Mouse (Mus musculus) neutrophil, adult 5-6 weeks (primary cell): ENCODE data around the gene Cers5. TPM values are rescaled to one million over a fixed set of nuclear protein-coding genes. Genes with fewer than 3 reads are reported as not detected.

Experiments used
- ATAC-seq: fragments of 151-379, 151-347 bp; 2 replicates; pipeline ENCODE4 v1.8.0; 2017; ENCODE audit warnings: mild to moderate bottlenecking, moderate TSS enrichment; ENCODE audit not compliant: insufficient number of reproducible peaks, poor library complexity, low FRiP score, severe bottlenecking; ENCODE audit errors: extremely low read depth
- total RNA-seq: library from RNA; stranded (forward); fragments of 200-1000 nt; gene quantifications from 2 replicates; pipeline ENCODE4 v1.2.3, GENCODE M21; 2017

Gene Cers5
- total RNA-seq, 1 experiment from 2014 or later, result 34.4 TPM

DNA sequence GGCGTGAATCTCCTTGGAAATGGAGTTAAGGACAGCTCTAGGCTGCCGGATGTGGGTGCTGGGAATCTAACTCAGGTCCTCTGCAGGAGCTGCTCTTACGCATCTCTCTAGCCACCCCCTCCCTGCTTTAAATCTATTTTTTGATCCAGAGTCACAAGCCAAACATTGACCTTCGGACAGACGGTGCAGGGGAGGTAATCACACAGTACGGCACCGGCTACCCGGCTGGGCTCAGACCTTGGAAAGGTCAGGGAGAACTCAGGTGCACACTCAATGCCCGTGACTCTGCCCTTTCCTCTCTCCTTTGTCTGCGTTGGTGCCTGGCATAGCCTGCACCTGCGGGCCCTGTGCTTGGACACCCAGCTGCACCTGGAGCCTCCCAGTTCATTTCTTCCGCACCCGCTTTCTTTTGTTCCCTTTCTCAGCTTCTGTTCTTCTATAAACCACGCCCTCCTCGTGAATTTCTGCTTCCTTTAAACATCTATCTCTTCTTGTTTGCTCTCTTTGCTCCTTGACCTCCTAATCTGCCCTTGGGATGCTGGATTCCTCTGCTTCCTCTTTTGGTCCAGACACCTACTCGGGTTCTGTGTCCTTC lies 19.6 kb upstream of the Cers5 start:
- ATAC-seq, result no peak

DNA sequence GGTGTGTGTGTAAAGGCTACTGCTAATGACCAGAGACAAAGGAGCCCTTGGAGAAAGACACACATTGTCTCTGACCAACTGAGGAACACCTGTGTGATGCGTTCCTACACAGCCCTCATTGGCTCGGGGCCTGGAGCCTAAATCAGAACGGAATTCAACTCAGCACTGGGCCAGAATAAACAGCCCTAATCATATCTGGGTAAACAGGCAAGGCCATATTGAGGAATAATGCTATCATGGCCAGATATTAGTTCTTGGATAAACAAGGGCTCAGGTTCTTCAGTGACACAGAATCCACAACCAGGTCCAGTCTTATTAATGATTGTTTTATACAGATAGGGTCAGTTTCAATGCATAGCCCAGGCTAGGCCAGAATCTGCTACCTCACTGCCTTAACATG lies 18.3 kb upstream of the Cers5 start:
- no peak for ATAC-seq

DNA sequence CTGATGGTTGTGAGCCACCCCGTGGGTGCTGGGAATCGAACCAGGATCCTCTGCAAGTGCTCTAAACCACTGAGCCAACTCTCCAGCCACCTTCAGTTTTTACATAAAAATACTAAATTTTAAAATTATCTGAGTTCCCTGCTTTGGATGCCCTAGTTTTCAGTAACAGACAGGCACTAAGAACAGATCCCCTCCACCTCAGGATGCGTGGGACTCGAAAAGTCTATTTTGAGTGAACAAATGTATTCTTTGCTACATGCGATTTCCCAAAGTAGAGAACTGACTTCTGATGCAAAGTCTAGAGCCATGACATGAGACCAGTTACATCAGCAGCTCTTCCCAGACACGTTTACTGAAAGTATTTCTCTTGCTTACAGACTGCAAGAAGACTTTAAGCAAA lies 17.8 kb upstream of the Cers5 start:
- no peak for ATAC-seq

DNA sequence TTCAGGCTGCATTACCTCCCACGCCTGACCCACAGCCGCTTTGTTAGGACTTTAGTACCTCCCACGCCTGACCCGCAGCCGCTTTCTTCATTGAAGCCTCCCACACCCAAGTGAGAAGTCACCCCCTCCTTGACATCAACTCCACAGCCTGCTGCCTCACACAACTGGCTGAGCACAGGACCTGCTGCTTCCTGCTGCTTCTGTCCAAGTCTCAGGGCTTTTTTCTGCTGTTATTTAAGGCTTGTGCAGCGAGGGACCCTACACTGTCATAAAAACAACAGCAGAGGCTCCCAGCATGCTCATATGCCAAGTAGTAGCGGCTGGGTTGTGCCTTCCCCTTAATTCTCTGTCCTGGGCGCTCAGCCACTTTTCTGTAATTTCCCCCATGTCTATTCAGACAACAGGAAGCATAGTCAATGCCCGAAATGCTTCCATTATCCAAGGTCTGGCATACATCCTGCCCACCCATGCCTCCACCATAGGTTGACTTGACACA lies 15.0 kb upstream of the Cers5 start:
- ATAC-seq, result no peak

DNA sequence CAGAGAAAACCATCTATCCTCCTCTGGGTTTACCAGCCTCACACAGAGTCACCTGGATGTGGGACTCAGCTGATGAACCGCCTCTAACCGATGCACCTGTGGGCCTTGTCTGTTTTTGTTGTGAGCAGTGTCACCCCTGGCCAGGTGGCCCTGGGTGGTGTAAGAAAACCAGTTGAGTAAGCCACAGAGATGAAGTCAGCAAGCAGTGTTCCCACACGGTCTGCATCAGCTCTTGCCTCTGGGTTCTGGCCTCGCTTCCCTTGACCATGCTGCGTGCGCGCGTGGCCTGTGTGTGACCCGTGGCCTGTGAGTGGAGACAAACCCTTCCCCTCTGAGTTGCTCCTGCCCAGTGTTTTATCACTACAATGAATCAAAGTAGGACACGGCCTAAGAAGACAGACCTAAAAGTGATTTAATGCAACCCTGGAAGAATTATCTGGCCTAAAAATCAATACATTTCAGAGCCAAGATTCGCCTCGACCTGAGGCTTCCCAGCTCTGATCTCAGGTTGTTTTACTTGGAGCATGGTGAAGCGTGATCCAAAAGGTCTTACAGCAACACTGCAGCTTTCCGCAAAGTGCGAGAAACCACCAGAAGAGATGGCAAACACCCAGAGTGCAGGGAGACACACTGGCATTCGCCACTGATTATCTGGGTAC lies 6.1 kb upstream of the Cers5 start:
- ATAC-seq, result no peak

DNA sequence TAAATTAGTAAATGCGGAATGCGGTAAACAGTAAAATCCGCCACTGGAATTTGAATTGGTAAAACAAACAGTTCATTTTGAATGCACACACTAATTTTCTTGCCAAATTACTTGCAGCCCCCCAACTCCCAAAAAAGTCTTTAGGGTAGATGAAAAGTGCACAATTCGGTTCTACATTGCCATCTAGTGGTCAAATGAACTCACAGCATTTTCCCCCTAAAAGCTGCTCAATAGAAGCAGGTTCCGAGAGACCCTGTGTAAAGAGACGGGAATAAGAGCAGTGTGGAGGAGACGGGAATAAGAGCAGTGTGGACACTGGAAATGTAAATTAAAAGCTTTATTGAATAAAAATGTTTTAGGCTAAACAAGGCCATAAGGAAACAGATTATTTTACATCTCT lies 5.5 kb upstream of the Cers5 start:
- ATAC-seq, result peak; percentile 41; the same call in 1 of the 2 replicates

DNA sequence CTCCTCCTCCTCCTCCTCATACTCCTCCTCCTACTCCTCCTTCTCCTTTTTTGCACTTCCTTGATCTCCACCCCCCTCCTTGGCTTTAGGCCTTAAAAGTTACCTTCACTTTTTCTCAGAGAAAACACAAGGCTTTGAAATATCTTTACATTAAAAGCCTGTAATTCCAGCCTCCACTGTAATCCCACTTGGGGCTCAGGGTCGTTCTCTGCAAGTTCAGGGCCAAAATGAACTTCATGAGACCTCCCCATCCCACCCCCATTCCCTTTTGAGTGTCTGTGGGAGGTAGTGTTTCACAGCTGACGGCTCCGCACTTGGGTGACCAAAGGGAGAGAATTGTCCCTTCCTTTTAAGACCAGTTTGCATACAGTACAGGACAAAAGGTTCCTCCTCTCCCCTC lies 240 bp upstream of the Cers5 start:
- no peak for ATAC-seq

DNA sequence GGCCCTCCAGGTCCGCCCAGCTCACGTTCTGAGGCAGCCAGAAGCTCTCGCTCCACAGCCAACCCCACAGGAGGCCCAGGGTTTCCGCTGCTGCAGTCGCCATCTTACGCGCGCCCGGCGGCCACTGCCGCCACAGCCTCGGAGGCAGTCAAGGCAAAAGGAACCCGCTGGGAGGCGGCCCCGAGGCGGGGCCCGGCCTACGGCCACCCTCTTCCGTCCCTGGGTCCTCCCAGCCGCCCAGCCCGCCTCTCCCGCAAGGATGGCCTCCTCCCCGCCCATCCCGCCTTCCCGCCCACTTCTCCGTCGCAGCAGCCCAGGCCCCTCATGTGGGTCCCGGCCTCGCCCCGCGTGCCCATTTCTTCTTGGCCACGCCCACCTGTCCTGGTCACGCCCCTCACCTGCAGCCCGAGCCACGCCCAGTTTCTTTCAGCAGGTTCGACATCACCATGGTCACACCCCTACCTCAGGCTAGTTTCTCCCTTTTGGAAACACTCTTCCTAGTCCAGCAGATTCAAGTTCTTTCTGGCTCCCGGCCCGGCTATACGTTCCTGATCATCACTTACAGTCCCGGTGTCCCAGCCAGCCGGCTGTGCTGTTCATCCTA lies 306 bp downstream of the Cers5 start:
- ATAC-seq, result peak; percentile 76

DNA sequence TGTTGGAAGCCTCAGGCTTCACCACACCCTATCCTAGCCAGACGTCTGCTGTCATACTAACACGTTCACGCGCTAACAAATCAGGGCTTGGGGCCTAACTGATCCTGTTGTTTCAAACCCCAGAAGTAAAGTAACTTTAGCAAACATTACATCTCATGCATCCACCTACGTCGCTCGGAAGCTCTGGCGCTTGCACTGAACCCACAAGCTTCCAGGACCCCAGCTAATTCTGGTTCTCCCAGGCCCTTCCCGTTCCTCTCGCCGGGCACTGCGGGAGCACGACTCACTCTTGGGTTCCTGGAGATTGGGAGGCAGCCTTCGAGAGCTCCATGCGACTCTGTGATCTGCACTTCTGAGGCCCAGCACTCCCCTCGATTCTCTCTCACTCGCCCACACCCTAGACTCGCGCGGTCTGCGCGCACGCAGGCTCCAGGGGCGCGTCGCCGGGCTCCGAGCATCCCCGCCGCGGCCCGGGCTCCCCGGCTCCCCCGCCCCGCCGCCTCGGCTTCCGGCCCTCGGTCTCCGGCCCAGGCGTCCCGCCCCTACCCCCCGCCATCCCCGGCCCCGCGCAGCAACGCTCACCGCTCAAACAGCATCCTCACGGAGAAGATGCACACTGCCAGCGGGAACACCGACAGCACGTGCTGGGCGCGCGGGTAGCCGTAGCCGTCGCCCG lies 946 bp downstream of the Cers5 start:
- ATAC-seq, result 0 out of 2 replicates have a peak, but pooled peaks have one; percentile 3

DNA sequence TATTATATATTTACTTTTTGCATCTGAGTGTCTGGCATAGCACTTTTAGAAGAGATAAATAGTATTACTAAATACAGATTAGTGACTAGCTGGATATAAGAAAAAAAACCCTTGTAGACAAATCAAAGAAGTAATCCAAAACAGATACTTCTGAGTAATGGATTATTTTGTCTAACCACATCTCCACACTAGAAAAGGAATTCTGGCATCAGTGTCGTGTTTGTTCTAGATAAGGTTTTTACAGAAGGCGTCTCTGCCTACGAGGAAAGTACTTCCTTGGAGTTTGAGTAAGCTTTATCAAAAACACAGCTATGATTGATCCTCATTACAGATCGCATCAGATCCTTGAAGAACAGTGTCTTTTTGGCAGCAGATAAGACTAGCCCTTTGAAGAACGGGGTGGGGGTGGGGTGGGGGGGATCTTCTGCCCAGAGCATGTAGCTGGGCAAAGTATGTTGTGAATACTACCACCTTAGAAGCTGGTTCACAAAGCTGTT lies 1.6 kb downstream of the Cers5 start:
- no peak for ATAC-seq

DNA sequence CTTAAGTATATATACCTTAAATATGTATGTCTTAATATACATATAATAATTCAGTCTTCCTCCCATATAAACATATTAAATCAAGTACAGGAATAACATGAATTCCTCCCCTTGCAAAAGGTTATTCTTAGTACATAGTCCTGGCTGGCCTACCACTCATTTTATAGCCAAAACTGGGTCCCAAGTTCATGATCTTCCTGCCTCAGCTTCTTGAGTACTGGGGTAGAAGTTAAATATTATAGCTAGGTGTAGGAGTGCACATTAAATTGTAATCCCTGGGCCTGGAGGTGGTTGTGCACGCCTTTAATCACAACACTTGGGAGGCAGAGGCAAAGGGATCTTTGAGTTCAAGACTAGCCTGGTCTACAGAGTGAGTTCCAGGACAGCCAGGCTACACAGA lies 3.9 kb downstream of the Cers5 start:
- no peak for ATAC-seq

DNA sequence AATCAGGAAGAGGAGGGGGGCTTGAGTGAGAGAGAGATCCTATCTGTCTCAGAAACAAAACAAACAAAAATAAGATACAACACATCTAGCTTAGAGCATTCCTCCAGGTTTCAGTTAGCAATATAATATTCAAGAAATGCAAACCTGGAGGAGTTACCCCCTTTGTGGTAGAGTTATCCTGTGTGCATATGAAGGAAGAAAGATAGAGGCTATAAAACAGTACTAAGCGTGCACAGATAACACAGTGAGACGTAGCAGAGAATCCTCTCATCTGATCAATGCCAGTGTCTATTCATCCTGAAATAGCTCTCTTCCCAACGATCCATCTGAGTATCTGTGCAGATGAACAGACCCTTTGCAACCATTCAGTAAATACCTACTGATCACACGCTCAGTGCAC lies 5.2 kb downstream of the Cers5 start:
- no peak for ATAC-seq

DNA sequence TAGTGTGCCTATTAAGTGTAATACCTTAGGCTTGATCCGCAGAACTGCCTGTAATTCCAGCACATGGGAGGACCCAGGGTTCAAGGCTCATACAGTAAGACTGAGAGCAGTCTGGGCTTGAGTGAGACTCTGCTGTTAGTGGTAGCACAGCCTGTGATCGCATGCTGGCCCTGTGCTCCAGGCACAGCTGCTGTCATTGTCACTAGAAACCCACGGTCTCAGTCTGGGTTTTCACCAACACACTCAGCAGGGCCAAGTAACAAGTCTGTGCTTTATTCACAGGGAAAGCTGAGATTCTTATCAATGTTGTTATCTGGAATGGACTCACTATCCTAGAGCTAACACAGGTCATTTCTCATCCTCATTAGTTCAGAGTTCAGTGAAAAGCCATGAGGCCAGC lies 18.5 kb downstream of the Cers5 start:
- ATAC-seq, result no peak

DNA sequence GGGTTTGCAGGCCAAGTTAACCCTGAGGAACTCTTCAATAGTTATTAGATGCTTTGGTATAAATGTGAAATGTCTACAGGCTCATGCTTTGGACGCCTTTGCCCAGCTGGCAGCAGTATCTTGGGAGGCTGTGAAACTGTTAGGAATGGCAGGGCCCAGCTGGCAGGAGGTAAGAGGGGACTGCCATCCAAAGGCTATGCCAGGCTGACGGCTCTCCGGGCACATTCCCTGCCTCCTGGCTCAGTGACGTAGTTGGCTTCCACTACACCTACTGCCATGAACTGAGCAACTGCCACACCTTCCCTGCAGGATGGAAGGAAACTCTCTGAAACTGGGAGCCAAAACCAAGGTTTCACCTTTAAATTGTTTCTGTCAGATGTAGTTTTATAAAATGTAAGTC lies 32.5 kb downstream of the Cers5 start:
- no peak for ATAC-seq

DNA sequence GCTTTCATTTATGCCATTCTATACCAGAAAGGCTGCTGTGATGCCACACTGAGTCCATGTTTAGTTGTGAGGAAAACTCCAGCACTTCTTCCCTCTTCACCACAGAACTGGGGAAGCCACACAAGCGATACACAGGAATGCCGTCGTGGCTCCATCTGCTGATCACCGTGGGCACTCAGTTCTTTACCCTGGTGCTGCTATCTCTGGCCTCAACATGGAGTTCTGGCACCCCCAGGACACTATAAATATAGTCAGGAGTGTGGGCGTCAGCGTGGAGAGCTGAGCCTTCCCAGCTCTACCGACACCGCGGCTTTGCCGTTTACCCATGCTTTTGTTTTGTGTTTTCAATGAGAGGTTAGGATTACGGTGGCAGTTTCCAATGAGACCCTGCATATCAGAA lies 36.0 kb downstream of the Cers5 start:
- no peak for ATAC-seq

DNA sequence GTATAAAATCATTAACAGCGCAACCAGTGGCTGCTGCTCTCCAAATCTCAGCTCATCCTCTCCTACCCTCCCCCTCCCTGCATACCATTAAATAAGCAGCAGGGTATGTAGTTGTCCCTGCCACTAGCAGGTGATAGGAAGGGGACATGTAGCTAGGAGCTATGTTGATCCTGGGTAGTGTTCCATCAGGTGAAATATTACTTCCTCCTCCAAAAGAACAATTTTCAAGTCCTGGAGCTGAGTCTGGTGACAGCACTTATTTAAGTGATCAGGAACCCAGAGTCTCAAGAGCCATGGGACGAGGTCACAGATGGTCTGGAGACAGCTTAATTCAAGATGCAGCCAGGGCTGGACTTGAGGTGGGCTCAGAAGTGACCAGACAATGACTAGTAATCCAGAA lies 37.1 kb downstream of the Cers5 start:
- ATAC-seq, result no peak

DNA sequence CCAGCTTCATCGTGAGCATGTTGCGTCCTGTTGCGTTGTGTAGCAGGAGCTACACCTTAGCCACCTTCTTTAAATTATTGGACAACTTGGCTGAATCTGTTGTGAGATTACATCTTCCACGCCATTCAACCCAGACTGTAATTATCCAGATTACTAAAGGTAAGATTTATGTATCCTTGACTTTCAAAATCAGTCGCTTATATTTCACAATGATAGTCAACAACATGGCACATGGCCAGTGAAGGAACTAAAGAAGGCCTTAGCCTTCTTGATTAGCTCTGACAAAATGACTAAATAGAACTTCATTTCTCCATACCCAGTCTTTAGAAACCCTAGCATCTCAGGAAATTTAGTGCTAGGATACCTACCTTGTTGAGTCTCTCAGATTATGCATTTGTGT lies 39.5 kb downstream of the Cers5 start:
- ATAC-seq, result no peak

DNA sequence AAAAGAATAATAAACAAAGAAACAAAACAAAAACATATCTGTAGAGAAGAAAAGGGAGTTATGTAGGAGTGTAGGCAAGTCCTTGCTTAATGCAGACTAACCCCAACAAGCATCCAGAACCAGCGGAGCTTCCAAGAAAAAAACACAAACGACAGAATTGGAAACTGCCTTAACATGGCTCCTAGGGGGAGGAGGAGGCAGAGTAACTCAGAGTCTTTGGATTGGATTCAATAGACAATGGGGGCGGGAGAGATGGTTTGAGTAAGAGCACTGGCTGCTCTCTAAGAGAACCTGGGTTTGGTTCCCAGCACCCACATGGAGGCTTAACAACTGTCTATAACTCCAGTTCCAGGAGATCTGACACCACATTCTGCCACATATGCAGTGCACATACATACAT lies 41.0 kb downstream of the Cers5 start:
- no peak for ATAC-seq

DNA sequence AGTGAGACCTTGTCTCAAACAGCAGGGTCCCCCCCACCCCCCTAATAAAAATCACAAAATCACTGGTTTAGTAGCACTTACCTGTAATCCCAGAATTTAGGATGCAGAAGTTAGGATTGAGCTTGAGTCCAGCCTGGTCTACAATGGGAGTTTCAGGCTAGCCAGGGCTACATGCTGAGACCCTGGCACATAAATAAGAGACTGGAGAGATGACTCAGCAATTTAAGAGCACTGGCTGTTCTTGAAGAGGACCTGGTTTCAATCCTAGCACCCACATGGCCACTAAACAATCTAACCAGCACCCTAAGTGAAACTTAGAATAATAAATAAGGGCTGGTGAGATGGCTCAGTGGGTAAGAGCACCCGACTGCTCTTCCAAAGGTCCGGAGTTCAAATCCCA lies 41.5 kb downstream of the Cers5 start:
- no peak for ATAC-seq
